Mouse (Mus musculus): ENCODE measurements around the gene Ppp2r2d. TPM values are rescaled to one million over a fixed set of nuclear protein-coding genes. Genes with fewer than 3 reads are reported as not detected.
A peak's percentile ranks its signal among the peaks of the same experiment; 100 is the strongest.

The Ppp2r2d gene
- polyA plus RNA-seq, 1 experiment from 2014 or later, result 46.2 TPM

DNA sequence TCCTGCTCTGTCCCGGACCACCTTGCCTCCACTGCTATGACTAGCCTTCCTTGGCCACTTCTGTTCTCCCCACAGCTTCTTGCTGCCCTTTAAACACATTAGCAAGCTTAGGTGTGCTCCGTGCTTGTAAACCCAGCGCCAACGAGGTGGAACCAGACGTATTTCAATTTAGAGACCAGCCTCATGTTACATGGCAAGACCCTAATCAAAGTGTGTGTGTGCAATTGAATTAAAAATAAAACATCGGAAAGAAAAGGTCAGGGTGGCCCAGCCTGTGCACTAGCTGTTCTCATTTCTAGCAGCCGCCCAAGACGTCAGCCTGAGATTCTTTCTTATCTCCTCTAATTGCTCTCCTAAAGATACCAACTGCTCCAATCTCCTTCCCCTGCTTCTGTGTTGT lies 768 bp upstream of the Ppp2r2d start:
- 35% methylated on average over 8 of the region's 8 CpGs for WGBS
- Histone ChIP-seq H3K4me1 (peaks cover 38% of the 10 kb centered on the region), H3K27ac (peak overlapping the region; percentile 100; the same call in 1 of the 2 replicates), H3K36me3 (peaks cover 9% of the 10 kb centered on the region; the same call in 1 of the 2 replicates), H3K9me3 (no peaks in the 10 kb centered on the region), H3K4me3 (peak overlapping the region; percentile 99), H3K27me3 (ENCODE audit: insufficient read depth, poor library complexity, severe bottlenecking) (no peaks in the 10 kb centered on the region)
- no peak for DNase-seq (ENCODE audit: low spot score)

DNA sequence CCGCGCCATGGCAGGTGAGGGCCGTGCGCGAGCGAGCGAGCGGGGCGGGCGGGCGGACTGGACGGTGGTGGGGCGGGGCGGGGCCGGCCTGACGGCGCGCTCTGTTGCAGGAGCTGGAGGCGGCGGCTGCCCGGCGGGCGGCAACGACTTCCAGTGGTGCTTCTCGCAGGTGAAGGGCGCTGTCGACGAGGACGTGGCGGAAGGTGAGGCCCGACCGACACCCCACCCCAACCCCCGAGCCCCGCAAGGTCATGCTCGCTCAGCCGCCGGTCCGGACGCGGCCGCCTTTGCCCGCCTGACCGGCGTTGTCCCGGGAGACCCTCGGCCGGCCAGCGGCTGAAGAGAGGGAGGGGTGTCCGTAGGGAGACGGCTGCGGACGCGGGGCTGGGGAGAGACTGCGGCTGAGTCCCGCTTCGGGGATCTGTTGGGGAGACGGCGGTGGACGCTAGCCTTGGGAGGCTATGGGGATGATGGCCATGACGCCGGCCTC lies 668 bp downstream of the Ppp2r2d start:
- DNase-seq (ENCODE audit: low spot score), result peak; percentile 81
- Histone ChIP-seq H3K27ac (peak overlapping the region; percentile 100), H3K9me3 (no peaks in the 10 kb centered on the region), H3K36me3 (peaks cover 11% of the 10 kb centered on the region; the same call in 1 of the 2 replicates), H3K4me3 (peak overlapping the region; percentile 99), H3K27me3 (ENCODE audit: insufficient read depth, poor library complexity, severe bottlenecking) (no peaks in the 10 kb centered on the region), H3K4me1 (peaks cover 35% of the 10 kb centered on the region)
- 1% methylated on average over 58 of the region's 61 CpGs for WGBS

DNA sequence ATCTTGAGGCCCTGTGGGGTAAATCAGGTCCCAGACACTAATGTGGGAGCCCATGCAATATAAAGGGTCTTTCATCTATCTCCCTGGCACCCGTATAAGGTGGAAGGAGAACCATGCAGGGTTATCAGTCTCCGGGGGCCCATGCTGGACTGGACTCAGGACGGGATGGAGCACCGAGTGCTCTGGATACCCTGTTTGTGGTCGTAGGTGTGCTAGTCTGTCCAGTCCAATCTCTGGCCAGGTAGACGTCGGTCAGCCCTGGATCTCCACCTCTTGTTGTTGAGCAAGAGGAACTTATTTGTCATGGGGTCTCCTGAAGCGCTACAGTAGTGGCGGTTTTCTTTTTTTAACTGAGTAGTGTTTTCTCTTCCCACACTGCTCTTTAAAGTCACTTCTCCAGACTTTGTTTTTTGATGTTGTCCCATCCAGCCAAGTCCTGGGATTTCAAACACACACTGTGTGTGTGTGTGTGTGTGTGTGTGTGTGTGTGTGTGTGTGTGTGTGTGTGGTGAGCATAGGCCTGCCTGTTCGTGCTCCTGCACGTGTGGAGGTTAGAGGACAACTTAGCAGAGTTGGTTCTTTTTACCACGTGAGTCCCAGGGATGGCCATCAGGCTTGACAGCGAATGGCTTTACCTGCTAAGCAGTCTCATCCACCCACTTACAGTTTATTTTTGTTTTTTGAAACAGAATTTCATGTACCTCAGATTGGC lies 1.6 kb downstream of the Ppp2r2d start:
- H3K4me1 ChIP-seq, result peaks cover 35% of the 10 kb centered on the region
- 44% methylated on average over 13 of the region's 13 CpGs for WGBS
- peaks cover 20% of the 10 kb centered on the region for H3K36me3 ChIP-seq
- peak overlapping the region; percentile 100 for H3K27ac ChIP-seq
- H3K9me3 ChIP-seq, result no peaks in the 10 kb centered on the region
- no peaks in the 10 kb centered on the region for H3K27me3 ChIP-seq (ENCODE audit: insufficient read depth, poor library complexity, severe bottlenecking)
- no peak for DNase-seq (ENCODE audit: low spot score)
- H3K4me3 ChIP-seq, result peak overlapping the region; percentile 99

DNA sequence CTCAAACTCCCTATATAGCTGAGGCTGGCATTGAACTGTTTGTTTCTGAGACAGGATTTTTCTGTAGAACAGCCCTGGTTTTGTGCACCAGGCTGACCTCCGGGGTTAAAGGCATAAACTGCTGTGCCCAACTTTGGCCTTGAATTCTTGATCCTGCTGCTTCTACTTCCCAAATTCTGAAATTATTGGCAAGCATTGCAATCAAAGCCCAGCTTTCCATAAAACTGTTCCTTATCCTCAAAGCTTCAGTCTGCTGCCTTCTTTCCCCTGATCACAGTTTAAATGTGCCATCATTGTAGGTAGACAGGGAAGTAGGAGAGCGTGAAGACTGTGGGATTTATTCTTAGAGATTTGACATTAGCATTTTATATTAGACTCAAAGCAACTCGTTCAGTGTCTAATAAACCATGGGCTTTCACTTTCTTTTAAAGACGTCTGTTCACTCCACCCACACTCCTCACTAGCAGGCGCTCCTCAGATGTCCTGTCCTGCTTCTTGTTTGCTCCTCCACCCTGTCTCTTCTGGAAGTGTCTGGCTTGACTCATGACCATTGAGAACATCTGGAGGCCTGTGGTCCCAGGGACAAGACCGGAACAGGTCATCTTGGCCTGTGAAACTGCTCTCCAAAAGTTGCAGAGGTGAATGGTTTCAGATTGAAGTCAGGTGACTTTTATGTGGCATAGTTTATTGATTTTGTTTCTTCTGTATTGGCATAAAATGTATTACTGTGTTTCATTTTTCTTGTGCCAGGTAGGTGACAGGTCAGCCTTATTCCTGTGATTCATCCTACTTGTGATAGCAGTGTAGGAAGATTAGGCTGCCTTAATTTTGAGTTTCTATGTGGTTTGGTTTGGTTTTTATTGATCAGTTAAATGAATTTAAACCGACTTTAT lies 2.4 kb downstream of the Ppp2r2d start:
- H3K27me3 ChIP-seq (ENCODE audit: insufficient read depth, poor library complexity, severe bottlenecking), result no peaks in the 10 kb centered on the region
- H3K27ac ChIP-seq, result no peak overlapping the region
- whole genome bisulfite sequencing, result 81% methylated on average over 7 of the region's 7 CpGs
- peaks cover 35% of the 10 kb centered on the region for H3K4me1 ChIP-seq
- peaks cover 28% of the 10 kb centered on the region for H3K36me3 ChIP-seq
- DNase-seq (ENCODE audit: low spot score), result no peak
- H3K9me3 ChIP-seq, result no peaks in the 10 kb centered on the region
- peak overlapping the region; percentile 99 for H3K4me3 ChIP-seq

DNA sequence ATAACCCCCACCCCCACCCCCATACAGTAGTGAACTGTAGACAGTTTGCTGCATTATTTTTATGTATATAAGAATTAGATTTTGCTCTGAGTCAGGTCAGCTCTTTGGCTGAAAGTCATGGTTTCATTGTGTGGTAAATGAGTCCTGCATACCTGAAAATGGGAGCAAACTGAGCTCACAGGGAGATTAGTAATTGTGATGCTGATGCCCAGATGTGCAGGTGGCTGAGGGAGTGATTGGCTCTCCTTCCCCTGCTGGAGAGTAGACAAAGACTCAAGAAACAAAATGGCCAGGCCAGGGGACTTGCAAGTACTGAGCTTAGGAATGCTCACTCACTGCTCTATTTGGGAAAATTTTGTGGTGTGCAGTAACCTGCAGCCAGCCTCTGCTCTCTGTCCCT lies 4.2 kb downstream of the Ppp2r2d start:
- Histone ChIP-seq H3K27ac (no peak overlapping the region), H3K9me3 (no peaks in the 10 kb centered on the region), H3K4me3 (no peak overlapping the region), H3K27me3 (ENCODE audit: insufficient read depth, poor library complexity, severe bottlenecking) (no peaks in the 10 kb centered on the region), H3K4me1 (peaks cover 18% of the 10 kb centered on the region), H3K36me3 (peaks cover 39% of the 10 kb centered on the region)
- no peak for DNase-seq (ENCODE audit: low spot score)

DNA sequence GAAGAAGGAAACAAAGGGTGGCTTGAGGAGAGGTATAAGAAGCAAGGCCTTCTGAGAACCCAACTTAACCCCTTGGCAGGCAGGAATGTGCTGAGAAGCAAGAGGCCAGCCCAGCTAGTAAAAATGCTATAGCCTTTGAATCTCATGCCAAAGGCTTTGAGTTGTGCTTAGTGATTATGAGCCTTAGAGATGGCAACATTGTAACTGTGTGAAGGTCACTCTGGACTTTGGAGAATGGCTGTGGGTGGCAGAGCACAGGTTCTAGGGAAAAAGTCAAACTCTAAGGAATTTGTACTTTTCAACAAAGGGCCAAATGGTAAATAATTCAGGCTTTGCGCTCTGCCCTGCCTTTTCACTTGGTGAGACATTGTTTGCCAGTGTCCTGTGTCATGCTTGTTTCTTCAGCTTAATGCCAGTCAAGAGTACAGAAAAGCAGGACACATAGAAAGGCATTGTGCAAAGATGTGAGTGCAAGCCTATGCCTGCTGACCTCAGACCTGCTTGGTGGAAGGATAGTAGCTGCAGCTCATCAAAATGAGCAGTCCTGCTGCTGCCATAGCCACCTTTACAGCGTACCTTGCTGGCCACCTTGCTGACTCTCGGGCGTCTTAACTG lies 7.6 kb downstream of the Ppp2r2d start:
- no peaks in the 10 kb centered on the region for H3K27me3 ChIP-seq (ENCODE audit: insufficient read depth, poor library complexity, severe bottlenecking)
- 98% methylated on average over 4 of the region's 4 CpGs for WGBS
- H3K4me3 ChIP-seq, result no peak overlapping the region
- DNase-seq (ENCODE audit: low spot score), result no peak
- H3K4me1 ChIP-seq, result no peaks in the 10 kb centered on the region; the same call in 1 of the 2 replicates
- H3K9me3 ChIP-seq, result no peaks in the 10 kb centered on the region
- H3K27ac ChIP-seq, result no peak overlapping the region
- peaks cover 52% of the 10 kb centered on the region for H3K36me3 ChIP-seq

DNA sequence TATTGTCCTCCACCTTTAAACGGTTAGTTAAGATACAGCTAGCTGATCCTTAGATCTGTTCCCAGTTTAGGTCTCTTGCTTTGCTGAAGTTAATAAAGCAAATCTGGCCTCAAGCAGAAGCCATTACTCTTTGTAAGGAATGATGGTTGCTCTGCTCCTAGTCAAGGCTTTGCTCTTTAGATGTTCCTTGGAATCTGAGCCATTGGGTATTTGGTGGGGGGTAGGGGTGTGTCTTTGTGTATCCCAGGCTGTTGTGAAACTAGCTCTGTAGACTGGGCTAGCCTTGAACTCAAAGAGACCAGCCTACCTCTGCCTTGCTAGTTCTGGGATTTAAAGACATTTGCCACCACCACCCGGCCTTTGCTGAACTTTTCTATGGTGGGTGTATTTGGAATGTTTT lies 8.3 kb downstream of the Ppp2r2d start:
- no peaks in the 10 kb centered on the region for H3K9me3 ChIP-seq
- no peaks in the 10 kb centered on the region for H3K27me3 ChIP-seq (ENCODE audit: insufficient read depth, poor library complexity, severe bottlenecking)
- H3K4me3 ChIP-seq, result no peak overlapping the region
- DNase-seq (ENCODE audit: low spot score), result no peak
- 96% methylated on average over 2 of the region's 2 CpGs for WGBS
- H3K27ac ChIP-seq, result no peak overlapping the region
- H3K36me3 ChIP-seq, result peaks cover 52% of the 10 kb centered on the region
- no peaks in the 10 kb centered on the region for H3K4me1 ChIP-seq

DNA sequence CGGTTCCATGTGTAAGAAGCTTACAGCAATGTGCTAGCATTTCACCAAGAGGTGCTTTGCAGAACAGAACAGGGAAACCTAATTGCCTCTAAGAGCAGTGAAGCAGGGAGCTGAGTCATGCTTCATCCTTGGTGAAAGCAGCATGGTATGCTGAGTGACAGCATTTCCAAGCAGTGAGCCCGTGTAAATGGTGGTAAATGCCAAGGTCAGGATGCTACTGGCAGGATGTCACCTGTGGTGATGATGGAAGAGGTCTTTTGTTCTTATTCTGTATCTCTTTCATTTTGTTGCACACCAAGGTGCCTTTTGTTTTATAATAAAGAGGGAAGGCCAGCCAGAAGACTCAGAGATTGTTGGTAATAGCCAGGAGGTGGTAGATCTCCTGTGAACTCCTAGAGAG lies 10.8 kb downstream of the Ppp2r2d start:
- Histone ChIP-seq H3K4me1 (no peaks in the 10 kb centered on the region), H3K27me3 (ENCODE audit: insufficient read depth, poor library complexity, severe bottlenecking) (no peaks in the 10 kb centered on the region), H3K4me3 (no peak overlapping the region), H3K36me3 (peaks cover 45% of the 10 kb centered on the region), H3K27ac (no peak overlapping the region), H3K9me3 (no peaks in the 10 kb centered on the region)
- DNase-seq (ENCODE audit: low spot score), result no peak
- 71% methylated on average over 2 of the region's 2 CpGs for WGBS

DNA sequence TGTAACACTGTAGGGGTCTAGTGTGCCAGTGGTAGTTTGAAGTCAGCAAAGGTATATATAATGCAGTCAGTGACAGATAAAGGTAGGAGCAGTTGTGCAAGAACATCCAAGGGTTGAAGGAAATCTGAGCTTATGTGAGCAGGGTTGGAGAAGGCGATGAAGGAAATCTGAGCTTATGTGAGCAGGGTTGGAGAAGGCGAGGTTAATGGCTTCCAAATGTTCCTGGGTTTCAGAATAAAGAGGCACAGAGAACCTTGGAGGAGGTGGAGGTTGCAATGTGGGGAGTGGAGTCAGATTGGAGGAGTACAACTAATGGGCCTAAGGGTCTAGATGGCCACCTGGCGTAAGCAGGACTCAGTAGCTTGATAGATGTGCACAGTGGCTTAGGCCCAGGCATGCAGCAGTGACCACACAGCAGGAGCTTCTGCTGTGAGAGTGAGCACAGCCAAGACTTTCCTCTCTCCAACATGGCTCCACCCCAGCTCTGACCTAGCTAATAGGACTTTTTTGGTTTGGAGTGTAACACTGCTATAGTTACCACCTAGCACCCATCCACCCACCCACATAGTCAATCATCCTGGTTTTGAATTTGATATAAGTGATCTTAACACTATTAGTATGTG lies 18.2 kb downstream of the Ppp2r2d start:
- Histone ChIP-seq H3K4me3 (no peak overlapping the region), H3K36me3 (peaks cover 28% of the 10 kb centered on the region), H3K9me3 (no peaks in the 10 kb centered on the region), H3K27ac (no peak overlapping the region), H3K27me3 (ENCODE audit: insufficient read depth, poor library complexity, severe bottlenecking) (no peaks in the 10 kb centered on the region), H3K4me1 (no peaks in the 10 kb centered on the region)
- 90% methylated on average over 3 of the region's 3 CpGs for WGBS
- peak; percentile 48 for DNase-seq (ENCODE audit: low spot score)

DNA sequence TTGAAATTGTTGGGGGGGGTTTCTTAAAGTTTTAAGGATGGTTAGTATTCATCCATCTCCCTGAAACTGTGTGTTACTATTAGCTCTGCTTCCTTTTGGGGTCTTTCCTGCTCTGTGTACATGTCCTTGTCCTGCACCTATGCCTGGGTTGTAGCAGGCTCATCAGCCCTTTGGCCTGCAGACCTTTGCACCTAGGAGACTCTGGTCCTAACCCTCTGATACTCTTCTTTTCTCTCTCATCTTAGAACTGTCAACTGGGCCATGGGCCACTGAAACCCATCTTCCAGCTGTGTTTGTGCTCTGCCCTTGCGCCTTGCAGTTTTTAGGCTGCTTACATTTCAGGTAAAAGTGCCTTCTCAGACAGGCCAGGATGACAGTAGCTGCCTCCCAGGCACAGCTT lies 18.9 kb downstream of the Ppp2r2d start:
- Histone ChIP-seq H3K36me3 (peaks cover 35% of the 10 kb centered on the region), H3K4me1 (no peaks in the 10 kb centered on the region), H3K4me3 (no peak overlapping the region), H3K27ac (no peak overlapping the region), H3K27me3 (ENCODE audit: insufficient read depth, poor library complexity, severe bottlenecking) (no peaks in the 10 kb centered on the region), H3K9me3 (no peaks in the 10 kb centered on the region)
- peak; percentile 55 for DNase-seq (ENCODE audit: low spot score)
- 89% methylated on average over 1 of the region's 1 CpGs for WGBS

DNA sequence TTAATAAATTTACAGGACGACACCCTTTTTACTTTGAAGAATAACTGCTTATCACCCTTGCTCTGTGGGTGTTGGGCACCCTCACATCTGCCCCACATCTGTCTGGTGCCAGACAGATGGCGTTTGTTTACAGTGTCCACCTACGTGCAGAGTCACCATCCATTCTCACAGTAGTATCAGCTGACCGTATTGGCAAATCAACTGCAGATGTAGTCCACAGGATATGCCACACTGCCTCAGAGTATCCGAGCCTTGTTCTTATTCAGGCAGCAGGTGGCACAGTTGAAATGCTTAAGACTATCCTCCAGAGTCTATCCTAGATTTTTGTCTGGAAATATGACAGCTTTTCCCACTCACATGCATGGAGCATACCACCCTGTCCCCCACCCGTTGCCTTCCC lies 21.4 kb downstream of the Ppp2r2d start:
- H3K36me3 ChIP-seq, result peaks cover 55% of the 10 kb centered on the region
- H3K4me1 ChIP-seq, result no peaks in the 10 kb centered on the region
- DNase-seq (ENCODE audit: low spot score), result no peak
- H3K9me3 ChIP-seq, result no peaks in the 10 kb centered on the region
- H3K27ac ChIP-seq, result no peak overlapping the region
- WGBS, result 89% methylated on average over 6 of the region's 6 CpGs
- H3K27me3 ChIP-seq (ENCODE audit: insufficient read depth, poor library complexity, severe bottlenecking), result no peaks in the 10 kb centered on the region
- H3K4me3 ChIP-seq, result no peak overlapping the region

DNA sequence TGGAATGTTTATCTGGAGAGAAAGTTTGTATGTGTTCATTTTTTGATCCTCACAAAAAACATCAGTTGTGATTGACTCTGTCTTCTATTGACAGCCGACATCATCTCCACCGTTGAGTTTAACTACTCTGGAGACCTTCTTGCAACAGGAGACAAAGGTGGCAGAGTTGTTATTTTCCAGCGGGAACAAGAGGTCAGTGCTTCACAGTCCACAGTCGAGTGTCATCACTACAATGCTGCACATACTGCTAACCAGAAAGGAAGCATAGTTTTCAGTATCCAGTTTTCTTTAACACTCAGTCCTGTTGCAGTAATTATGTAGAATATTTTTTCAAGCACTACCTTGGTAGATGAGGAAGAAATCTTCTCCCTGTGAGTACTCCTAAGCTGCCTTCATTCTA lies 22.4 kb downstream of the Ppp2r2d start:
- no peaks in the 10 kb centered on the region for H3K4me1 ChIP-seq
- peaks cover 63% of the 10 kb centered on the region for H3K36me3 ChIP-seq
- DNase-seq (ENCODE audit: low spot score), result no peak
- 92% methylated on average over 4 of the region's 4 CpGs for WGBS
- no peak overlapping the region for H3K27ac ChIP-seq
- no peaks in the 10 kb centered on the region for H3K9me3 ChIP-seq
- no peaks in the 10 kb centered on the region for H3K27me3 ChIP-seq (ENCODE audit: insufficient read depth, poor library complexity, severe bottlenecking)
- no peak overlapping the region for H3K4me3 ChIP-seq
